Mouse (Mus musculus) heart, embryonic 11.5 days (tissue): ENCODE data around the gene Mex3a. TPM values are rescaled to one million over a fixed set of nuclear protein-coding genes. Genes with fewer than 3 reads are reported as not detected.

Experiments
- ATAC-seq: fragments of 200-750 bp; cut with Nextera tagmentation; replicated peaks from 2 replicates; pipeline ENCODE4 v1.8.0; 2017; ENCODE audit warnings: moderate library complexity; ENCODE audit not compliant: insufficient number of reproducible peaks, low FRiP score, low TSS enrichment
- H3K27ac ChIP-seq: fragments of 300-500 bp; sonication (generic); 2 replicates; pipeline ENCODE4 v1.5.1; 2014; ENCODE audit warnings: mild to moderate bottlenecking, low read depth, low read length
- H3K27me3 ChIP-seq: fragments of 300-500 bp; sonication (generic); 2 replicates; pipeline ENCODE4 v1.6.1; 2014; ENCODE audit warnings: mild to moderate bottlenecking, low read length, mixed read lengths; ENCODE audit not compliant: control insufficient read depth, insufficient read depth
- H3K36me3 ChIP-seq: fragments of 300-500 bp; sonication (generic); 2 replicates; pipeline ENCODE4 v1.6.1; 2014; ENCODE audit warnings: mild to moderate bottlenecking, low read length, moderate library complexity, mixed read lengths; ENCODE audit not compliant: control insufficient read depth, insufficient read depth
- H3K4me1 ChIP-seq: fragments of 300-500 bp; sonication (generic); 2 replicates; pipeline ENCODE4 v1.6.1; 2014; ENCODE audit warnings: low read length; ENCODE audit not compliant: control insufficient read depth, insufficient read depth
- H3K4me2 ChIP-seq: fragments of 300-500 bp; sonication (generic); 2 replicates; pipeline ENCODE4 v1.6.1; 2014; ENCODE audit warnings: mild to moderate bottlenecking, moderate library complexity
- H3K4me3 ChIP-seq: fragments of 300-500 bp; sonication (generic); 2 replicates; pipeline ENCODE4 v1.5.1; 2014; ENCODE audit warnings: low read depth, low read length
- H3K9ac ChIP-seq: fragments of 300-500 bp; sonication (generic); 2 replicates; pipeline ENCODE4 v1.6.1; 2014; ENCODE audit warnings: mild to moderate bottlenecking, low read depth, low read length, moderate library complexity
- H3K9me3 ChIP-seq: fragments of 300-500 bp; sonication (generic); replicated peaks from 2 replicates; pipeline ENCODE4 v1.6.1; 2016; ENCODE audit warnings: low read length; ENCODE audit not compliant: control insufficient read depth
- WGBS: fragments of 180-500 bp; shearing (Covaris S2); extraction: QIAGEN DNeasy Blood & Tissue Kit; methylation state at CpG from one replicate; pipeline ENCODE4 v1.1.7; 2014; ENCODE audit not compliant: insufficient replicate concordance; 5-methylcytosine and 5-hydroxymethylcytosine counted together
- polyA plus RNA-seq: library from polyadenylated mRNA; unstranded; fragments of >200 nt; fragmentation: Nextera tagmentation; extraction: Ambion mirVana; gene quantifications from 2 replicates; pipeline ENCODE4 v1.2.1, GENCODE M21; 2014

The Mex3a gene
- polyA plus RNA-seq, 1 experiment from 2014 or later = 16.9 TPM

GRCm38 (mm10) chr3:88516407-88516806 lies 15.8 kb upstream of the Mex3a start:
- WGBS = 79% methylated on average over 2 of the region's 2 CpGs
- Histone ChIP-seq H3K4me1 (peaks cover 22% of the 10 kb centered on the region), H3K36me3 (no peaks in the 10 kb centered on the region), H3K27ac (no peak overlapping the region), H3K4me3 (no peak overlapping the region), H3K9me3 (no peaks in the 10 kb centered on the region), H3K4me2 (no peak overlapping the region), H3K27me3 (no peaks in the 10 kb centered on the region), H3K9ac (no peak overlapping the region)
- ATAC-seq = no peak

GRCm38 (mm10) chr3:88518411-88518810 lies 13.8 kb upstream of the Mex3a start:
- H3K4me3 ChIP-seq = no peak overlapping the region
- no peaks in the 10 kb centered on the region for H3K27me3 ChIP-seq
- no peak overlapping the region for H3K4me2 ChIP-seq
- no peaks in the 10 kb centered on the region for H3K9me3 ChIP-seq
- peaks cover 2% of the 10 kb centered on the region; the same call in 1 of the 2 replicates for H3K36me3 ChIP-seq
- H3K4me1 ChIP-seq = peaks cover 4% of the 10 kb centered on the region
- no peak overlapping the region for H3K27ac ChIP-seq
- WGBS = 79% methylated on average over 4 of the region's 4 CpGs
- no peak overlapping the region for H3K9ac ChIP-seq
- ATAC-seq = no peak

DNA sequence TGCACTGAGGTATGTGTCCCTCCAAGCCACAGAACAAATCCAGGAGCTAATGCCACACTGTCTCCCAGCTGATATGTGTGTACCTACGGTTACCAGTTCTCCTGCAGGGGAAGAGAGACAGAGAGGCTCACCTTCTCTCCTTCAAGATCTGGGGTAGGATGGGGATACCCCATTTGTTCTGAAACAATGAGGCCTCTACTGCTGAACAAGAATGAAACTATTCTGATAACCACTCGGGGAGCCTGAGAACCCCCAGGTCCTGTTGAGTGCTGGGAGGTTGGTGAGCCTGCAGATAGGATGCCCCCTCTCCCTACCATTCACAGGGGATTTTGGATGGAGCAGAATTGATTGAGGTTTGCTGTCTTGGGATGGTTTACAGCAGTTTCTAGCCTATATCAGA lies 12.1 kb upstream of the Mex3a start:
- no peaks in the 10 kb centered on the region for H3K4me1 ChIP-seq
- no peak overlapping the region for H3K4me3 ChIP-seq
- 71% methylated on average over 2 of the region's 2 CpGs for WGBS

GRCm38 (mm10) chr3:88521156-88521555 lies 11.0 kb upstream of the Mex3a start:
- peaks cover 7% of the 10 kb centered on the region for H3K36me3 ChIP-seq
- no peak overlapping the region for H3K4me2 ChIP-seq
- H3K27ac ChIP-seq = no peak overlapping the region
- WGBS = 94% methylated on average over 6 of the region's 6 CpGs
- H3K4me3 ChIP-seq = no peak overlapping the region
- no peaks in the 10 kb centered on the region for H3K9me3 ChIP-seq
- peaks cover 4% of the 10 kb centered on the region; the same call in 1 of the 2 replicates for H3K4me1 ChIP-seq
- no peak overlapping the region for H3K9ac ChIP-seq
- H3K27me3 ChIP-seq = no peaks in the 10 kb centered on the region
- no peak for ATAC-seq

More for the DNA sequence above, 12.1 kb upstream of the Mex3a start:
- Histone ChIP-seq H3K27ac (no peak overlapping the region), H3K9ac (no peak overlapping the region), H3K27me3 (no peaks in the 10 kb centered on the region), H3K9me3 (no peaks in the 10 kb centered on the region), H3K36me3 (peaks cover 4% of the 10 kb centered on the region), H3K4me2 (no peak overlapping the region)
- ATAC-seq = no peak

- peaks cover 7% of the 10 kb centered on the region for H3K36me3 ChIP-seq
- peaks cover 6% of the 10 kb centered on the region; the same call in 1 of the 2 replicates for H3K4me1 ChIP-seq
- peak; percentile 23; the same call in 1 of the 2 replicates for ATAC-seq
- no peak overlapping the region for H3K9ac ChIP-seq
- no peak overlapping the region for H3K4me2 ChIP-seq
- H3K27ac ChIP-seq = no peak overlapping the region
- H3K9me3 ChIP-seq = no peaks in the 10 kb centered on the region
- no peak overlapping the region for H3K4me3 ChIP-seq
- H3K27me3 ChIP-seq = no peaks in the 10 kb centered on the region
- 28% methylated on average over 9 of the region's 9 CpGs for WGBS
Measured at GRCm38 (mm10) chr3:88521803-88522331, 10.3 kb upstream of the Mex3a start.

DNA sequence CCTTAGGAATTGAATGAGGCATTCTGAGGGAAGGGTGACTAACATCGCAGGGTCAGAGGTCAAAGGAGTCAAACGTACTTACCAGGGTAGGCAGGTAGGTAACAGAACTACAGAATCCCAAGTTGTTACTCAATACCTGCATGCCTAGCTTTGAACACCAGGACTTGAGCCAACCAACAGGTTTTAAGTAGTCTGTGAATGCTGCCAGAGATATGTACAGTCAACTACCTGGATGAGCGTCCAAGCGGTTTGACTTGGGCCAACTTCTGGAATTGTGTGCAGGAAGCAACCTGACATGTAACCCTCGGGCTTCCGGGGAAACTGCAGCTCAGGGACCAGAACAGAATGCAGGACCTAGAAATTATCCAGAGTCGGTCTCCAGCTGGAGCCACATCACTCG lies 9.2 kb upstream of the Mex3a start:
- WGBS = 84% methylated on average over 8 of the region's 8 CpGs

GRCm38 (mm10) chr3:88525021-88525420 lies 7.2 kb upstream of the Mex3a start:
- Histone ChIP-seq H3K27me3 (no peaks in the 10 kb centered on the region), H3K4me1 (peaks cover 32% of the 10 kb centered on the region), H3K4me3 (no peak overlapping the region), H3K27ac (no peak overlapping the region), H3K36me3 (peaks cover 7% of the 10 kb centered on the region), H3K9ac (no peak overlapping the region), H3K4me2 (no peak overlapping the region), H3K9me3 (no peaks in the 10 kb centered on the region)
- no peak for ATAC-seq
- 84% methylated on average over 5 of the region's 5 CpGs for WGBS

More for the DNA sequence above, 9.2 kb upstream of the Mex3a start:
- Histone ChIP-seq H3K27me3 (no peaks in the 10 kb centered on the region), H3K9me3 (no peaks in the 10 kb centered on the region), H3K4me2 (no peak overlapping the region), H3K4me3 (no peak overlapping the region), H3K27ac (no peak overlapping the region), H3K9ac (no peak overlapping the region), H3K36me3 (peaks cover 7% of the 10 kb centered on the region), H3K4me1 (peaks cover 16% of the 10 kb centered on the region)
- ATAC-seq = no peak

GRCm38 (mm10) chr3:88526157-88527131 lies 5.8 kb upstream of the Mex3a start:
- H3K36me3 ChIP-seq = peaks cover 7% of the 10 kb centered on the region
- H3K4me2 ChIP-seq = peak overlapping the region; percentile 19; the same call in 1 of the 2 replicates
- H3K4me3 ChIP-seq = no peak overlapping the region
- no peak overlapping the region for H3K9ac ChIP-seq
- H3K4me1 ChIP-seq = peaks cover 39% of the 10 kb centered on the region
- no peaks in the 10 kb centered on the region for H3K27me3 ChIP-seq
- WGBS = 35% methylated on average over 17 of the region's 17 CpGs
- H3K9me3 ChIP-seq = no peaks in the 10 kb centered on the region
- no peak overlapping the region for H3K27ac ChIP-seq
- no peak; the same call in 1 of the 2 replicates for ATAC-seq
